Mouse (Mus musculus) thymus, postnatal 25 days (tissue): ENCODE data around the gene Rad17.

Experiments used
- DNase-seq: peaks from one replicate; pipeline ENCODE4 v3.0.0; 2022

Gene Rad17

GRCm38 (mm10) chr13:100650550-100651438 is at the start of gene Rad17, which contains the start of gene Ak6:
Rad17 (minus strand) TSS chr13:100651051.
Ak6 (plus strand) TSS chr13:100650979.
- peak; percentile 96 for DNase-seq

DNA sequence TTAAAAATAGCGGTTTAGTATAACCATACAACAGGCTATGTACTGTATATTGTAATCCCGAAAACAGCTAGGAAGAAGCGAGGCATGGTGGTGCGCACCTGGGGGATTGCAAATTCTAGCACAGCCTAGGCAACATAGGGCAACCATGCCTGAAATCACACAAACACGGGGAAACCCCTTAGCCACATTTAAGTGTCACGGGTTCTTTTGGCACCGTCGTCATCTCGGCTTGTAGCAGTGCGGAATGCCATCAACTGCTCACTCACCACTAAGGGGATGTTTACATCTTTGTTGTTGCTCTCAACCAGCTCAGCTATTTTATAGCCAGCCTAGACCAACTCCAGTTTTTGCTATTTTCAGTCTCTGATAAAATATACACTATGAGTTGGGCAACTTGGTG is 48.0 kb upstream of the Rad17 start:
- no peak for DNase-seq

- DNase-seq: no peak
Measured at GRCm38 (mm10) chr13:100697541-100697940, 46.7 kb upstream of the Rad17 start.

DNA sequence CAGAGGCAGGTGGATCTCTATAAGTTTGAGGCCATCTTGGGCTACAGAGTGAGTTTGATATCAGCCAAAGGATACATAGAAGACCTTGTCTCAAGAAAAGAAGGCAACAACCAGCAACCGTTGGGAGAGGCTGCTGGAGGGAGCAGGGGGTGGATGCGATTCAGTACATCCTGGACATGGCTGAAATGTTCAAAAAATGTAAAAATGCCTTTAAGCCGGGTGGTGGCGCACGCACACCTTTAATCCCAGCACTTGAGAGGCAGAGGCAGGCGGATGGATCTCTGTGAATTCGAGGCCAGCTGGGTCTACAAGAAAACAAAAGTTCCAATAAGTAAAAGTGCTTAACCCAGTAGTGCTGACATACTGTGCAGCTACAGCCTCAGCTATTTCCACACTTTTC is 36.7 kb upstream of the Rad17 start:
- no peak for DNase-seq

GRCm38 (mm10) chr13:100684355-100684754 is 33.5 kb upstream of the Rad17 start:
- DNase-seq: no peak

- no peak for DNase-seq
Measured at GRCm38 (mm10) chr13:100682837-100683236, 32.0 kb upstream of the Rad17 start.

GRCm38 (mm10) chr13:100681615-100682014 is 30.8 kb upstream of the Rad17 start:
- DNase-seq: no peak

DNA sequence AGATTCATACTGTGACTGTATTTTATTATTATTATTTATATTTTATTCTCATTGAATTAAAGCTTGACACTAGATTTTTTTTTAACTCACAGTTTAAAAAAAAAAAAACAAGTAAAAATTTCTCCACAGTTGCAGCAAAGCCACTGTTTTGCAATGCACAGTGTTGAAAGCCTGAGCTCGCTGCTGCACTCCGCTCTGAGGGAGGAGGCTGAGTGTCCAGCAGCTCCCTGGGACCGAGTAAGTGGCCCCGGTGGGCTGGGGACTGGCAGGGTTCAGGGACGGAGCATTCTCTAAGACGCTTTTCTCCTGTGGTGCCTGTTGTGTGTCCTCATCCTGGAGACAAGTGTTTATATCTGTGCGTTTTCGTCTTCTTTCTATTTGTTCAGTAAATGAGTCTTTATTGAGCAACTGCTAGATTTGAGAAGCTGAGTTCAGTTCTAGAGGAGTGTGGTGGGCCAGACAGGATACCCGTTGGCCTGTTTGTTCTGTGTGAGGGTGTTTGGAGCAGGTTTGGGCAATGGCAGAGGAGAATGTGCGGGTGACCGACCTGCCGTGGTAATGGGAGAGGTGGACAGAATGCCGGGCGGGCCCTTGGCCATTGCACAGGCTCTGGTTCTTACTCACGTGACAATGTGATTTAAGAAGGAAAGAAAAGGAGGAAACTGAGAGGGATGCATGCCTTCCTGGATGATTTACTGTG is 25.2 kb upstream of the Rad17 start:
- no peak for DNase-seq

- DNase-seq: no peak
Measured at GRCm38 (mm10) chr13:100670181-100670741, 19.4 kb upstream of the Rad17 start.

- peak; percentile 40 for DNase-seq
Measured at GRCm38 (mm10) chr13:100669291-100670022, 18.6 kb upstream of the Rad17 start, which contains the start of gene Ccdc125. Ccdc125 (plus strand) TSS chr13:100669717.

DNA sequence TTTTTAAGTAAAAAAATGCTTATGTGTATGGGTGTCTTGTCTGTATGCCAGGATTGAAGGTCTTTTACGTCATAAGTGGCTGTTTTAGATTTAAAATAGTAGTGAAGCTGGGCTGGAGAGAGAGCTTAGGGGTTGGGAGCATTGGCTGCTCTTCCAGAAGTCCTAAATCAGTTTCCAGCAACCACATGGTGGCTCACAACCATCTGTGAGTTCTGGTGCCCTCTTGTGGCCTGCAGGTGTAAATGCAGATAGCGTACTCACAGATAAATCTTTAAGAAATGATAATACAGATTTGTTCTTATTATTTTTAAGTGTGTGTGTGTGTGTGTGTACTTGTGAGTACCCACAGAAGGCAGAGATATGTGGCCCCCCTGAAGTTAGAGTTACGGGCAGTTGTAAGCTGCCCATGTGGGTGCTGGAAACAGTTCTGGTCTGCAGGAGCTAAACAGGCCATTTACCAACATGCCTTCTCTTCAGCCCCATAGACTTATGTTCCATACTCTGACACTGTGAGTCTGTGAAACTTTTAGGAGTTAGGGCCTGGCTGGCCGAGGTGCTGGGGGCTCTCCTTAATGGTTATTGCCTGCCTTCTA is 9.1 kb upstream of the Rad17 start:
- peak; percentile 43 for DNase-seq

- DNase-seq: no peak
Measured at GRCm38 (mm10) chr13:100658091-100658490, 7.2 kb upstream of the Rad17 start.

GRCm38 (mm10) chr13:100651439-100652186 is 762 bp upstream of the Rad17 start, which contains the start of gene Taf9:
Taf9 (plus strand) TSS chr13:100651579.
- DNase-seq: no peak

- no peak for DNase-seq
Measured at GRCm38 (mm10) chr13:100648223-100648622, 2.6 kb downstream of the Rad17 start.

GRCm38 (mm10) chr13:100642471-100643209 is 8.2 kb downstream of the Rad17 start:
- no peak for DNase-seq

- DNase-seq: no peak
Measured at GRCm38 (mm10) chr13:100634106-100634691, 16.7 kb downstream of the Rad17 start.

GRCm38 (mm10) chr13:100622241-100622640 is 28.6 kb downstream of the Rad17 start:
- DNase-seq: no peak

DNA sequence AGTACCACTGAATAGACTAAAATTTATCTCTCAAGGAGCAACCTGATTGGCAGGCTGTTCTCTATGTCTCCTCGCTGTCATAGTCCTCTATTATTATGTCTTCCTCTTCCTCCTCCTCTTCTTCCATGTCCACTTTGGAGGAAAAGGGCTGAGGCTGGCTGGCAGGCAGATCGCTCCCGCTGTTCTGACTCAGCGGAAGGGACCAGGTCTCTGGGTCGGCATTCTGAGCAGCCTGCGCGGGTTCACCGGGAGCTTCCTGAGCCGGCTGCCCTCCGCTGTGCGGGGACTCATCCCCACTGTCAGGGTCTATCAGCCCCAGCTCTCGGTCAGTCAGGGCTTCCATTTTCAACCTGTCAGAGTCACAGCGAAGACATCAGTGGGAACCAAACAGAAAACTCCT is 33.3 kb downstream of the Rad17 start:
- DNase-seq: no peak

GRCm38 (mm10) chr13:100616181-100617087 is 34.4 kb downstream of the Rad17 start, which contains the start of gene Marveld2:
Marveld2 (minus strand) TSS chr13:100616971.
- DNase-seq: peak; percentile 46
